19 mouse cellular contexts compared by ENCODE assay signal in genomic region chr17:25252643-25253042, GRCm38 (mm10). TPM values are rescaled to one million over a fixed set of nuclear protein-coding genes. Genes with fewer than 3 reads are reported as not detected.
DNase-seq lines count a peak whose midpoint lies in the region; ATAC-seq and TF ChIP-seq lines count a peak whose summit lies in the region.
"Had no signal": no experiment of that assay in that cellular context is flagged by ENCODE, and none has a peak within 500 bp of the region (broad histone marks: within the 10 kb centered on the region; RNA-seq: fewer than 3 reads in every experiment).

No protein-coding gene starts in this region.

- 0 out of 2 replicates have a peak, but pooled peaks have one; percentile 55 for ATAC-seq in forebrain, embryonic 15.5 days (replicated peaks)
- peak; percentile 42 for ATAC-seq in hindbrain, postnatal 0 days
- ATAC-seq in neural tube, embryonic 14.5 days (ENCODE audit: low read depth): peak; percentile 59; the same call in 1 of the 2 replicates
- no peak for ATAC-seq in kidney, embryonic 14.5 days (ENCODE audit: low FRiP score, low TSS enrichment)
- no peak for ATAC-seq in stomach, postnatal 0 days (ENCODE audit: low FRiP score, low TSS enrichment)
- ATAC-seq: activated CD4-positive, CD25-positive, alpha-beta regulatory T cell, adult 4 months; intestine, embryonic 16.5 days had no signal

- H3K9ac ChIP-seq in forebrain, embryonic 15.5 days (replicated peaks): no peak overlapping the region
- H3K9ac ChIP-seq in hindbrain, postnatal 0 days (replicated peaks; ENCODE audit: low read length): no peak overlapping the region
- H3K9ac ChIP-seq in neural tube, embryonic 14.5 days (replicated peaks; ENCODE audit: low read depth, low read length): no peak overlapping the region
- no peak overlapping the region for H3K9ac ChIP-seq in kidney, embryonic 14.5 days (ENCODE audit: low read depth, low read length)
- H3K9ac ChIP-seq in stomach, postnatal 0 days (ENCODE audit: low read length): no peak overlapping the region
- H3K9ac ChIP-seq: limb, embryonic 15.5 days had no signal

- DNase-seq in brain, embryonic 14.5 days (ENCODE audit: low read depth): peak; percentile 91
- peak; percentile 77 for DNase-seq in hindbrain, postnatal 0 days (ENCODE audit: low spot score)
- no peak for DNase-seq in stomach, postnatal 0 days (ENCODE audit: low spot score)
- no peak for DNase-seq in spleen, postnatal 36 days (ENCODE audit: low spot score in 2 of 2)
- DNase-seq: cerebellum, adult 11 months; heart, adult 11 months; heart, postnatal 10 days; lung, adult 2 months; right cerebral cortex, adult 18-20 months; thymus, adult 18-20 months had no signal

- no peak for TF ChIP-seq EP300 in stomach, postnatal 0 days (optimal IDR thresholded peaks at IDR 0.05)

- H3K27me3 ChIP-seq in forebrain, embryonic 15.5 days: peaks cover 23% of the 10 kb centered on the region
- H3K27me3 ChIP-seq in hindbrain, postnatal 0 days (ENCODE audit: insufficient read depth, low read length): no peaks in the 10 kb centered on the region
- peaks cover 8% of the 10 kb centered on the region for H3K27me3 ChIP-seq in neural tube, embryonic 14.5 days (ENCODE audit: control insufficient read depth, insufficient read depth, low read length)
- peaks cover 21% of the 10 kb centered on the region for H3K27me3 ChIP-seq in kidney, embryonic 14.5 days (ENCODE audit: control insufficient read depth, insufficient read depth, low read length)
- H3K27me3 ChIP-seq in stomach, postnatal 0 days (ENCODE audit: control insufficient read depth, insufficient read depth, low read length): 0 out of 2 replicates have a peak, but pooled peaks cover 3% of the 10 kb centered on the region

- H3K36me3 ChIP-seq in forebrain, embryonic 15.5 days: no peaks in the 10 kb centered on the region
- no peaks in the 10 kb centered on the region for H3K36me3 ChIP-seq in hindbrain, postnatal 0 days (ENCODE audit: insufficient read depth, low read length)
- no peaks in the 10 kb centered on the region for H3K36me3 ChIP-seq in neural tube, embryonic 14.5 days (ENCODE audit: control insufficient read depth, insufficient read depth, low read length)
- no peaks in the 10 kb centered on the region for H3K36me3 ChIP-seq in kidney, embryonic 14.5 days (ENCODE audit: control insufficient read depth, insufficient read depth, low read length)
- no peaks in the 10 kb centered on the region for H3K36me3 ChIP-seq in stomach, postnatal 0 days (ENCODE audit: control insufficient read depth, insufficient read depth, low read length)
- H3K36me3 ChIP-seq: limb, embryonic 15.5 days had no signal

- TF ChIP-seq CTCF in brain, embryonic 14.5 days (IDR thresholded peaks at IDR 0.05; ENCODE audit: borderline replicate concordance, extremely low read depth, insufficient read depth, insufficient read length): no peak
- TF ChIP-seq CTCF in hindbrain, postnatal 0 days (IDR thresholded peaks at IDR 0.05; ENCODE audit: low read depth): no peak
- no peak for TF ChIP-seq CTCF in stomach, postnatal 0 days (IDR thresholded peaks at IDR 0.05; ENCODE audit: low read depth)

- H3K4me3 ChIP-seq in forebrain, embryonic 15.5 days: no peak overlapping the region
- H3K4me3 ChIP-seq in hindbrain, postnatal 0 days (ENCODE audit: low read length): no peak overlapping the region
- H3K4me3 ChIP-seq in neural tube, embryonic 14.5 days (ENCODE audit: low read depth, low read length): no peak overlapping the region
- H3K4me3 ChIP-seq in kidney, embryonic 14.5 days (ENCODE audit: low read length): no peak overlapping the region
- H3K4me3 ChIP-seq in stomach, postnatal 0 days (ENCODE audit: low read depth, low read length): no peak overlapping the region
- H3K4me3 ChIP-seq: limb, embryonic 15.5 days had no signal

- H3K4me2 ChIP-seq in forebrain, embryonic 15.5 days (replicated peaks): no peak overlapping the region
- H3K4me2 ChIP-seq in hindbrain, postnatal 0 days (ENCODE audit: low read depth, low read length): no peak overlapping the region
- no peak overlapping the region for H3K4me2 ChIP-seq in neural tube, embryonic 14.5 days (ENCODE audit: low read depth, low read length)
- no peak overlapping the region for H3K4me2 ChIP-seq in kidney, embryonic 14.5 days (replicated peaks; ENCODE audit: low read depth, low read length)
- H3K4me2 ChIP-seq in stomach, postnatal 0 days (replicated peaks; ENCODE audit: low read depth): no peak overlapping the region
- H3K4me2 ChIP-seq: limb, embryonic 15.5 days had no signal

- TF ChIP-seq POLR2A in brain, embryonic 14.5 days (IDR thresholded peaks at IDR 0.05; ENCODE audit: borderline replicate concordance, extremely low read depth, insufficient read depth, insufficient read length, poor library complexity, severe bottlenecking): no peak

- peak overlapping the region; percentile 75 for H3K27ac ChIP-seq in forebrain, embryonic 15.5 days (replicated peaks)
- peak overlapping the region; percentile 62 for H3K27ac ChIP-seq in hindbrain, postnatal 0 days
- H3K27ac ChIP-seq in neural tube, embryonic 14.5 days (ENCODE audit: low read depth, low read length): peak overlapping the region; percentile 23; the same call in 1 of the 2 replicates
- no peak overlapping the region for H3K27ac ChIP-seq in kidney, embryonic 14.5 days (ENCODE audit: low read depth, low read length)
- no peak overlapping the region for H3K27ac ChIP-seq in stomach, postnatal 0 days (replicated peaks)
- H3K27ac ChIP-seq: limb, embryonic 15.5 days; macrophage had no signal

- 27% methylated on average over 3 of the region's 3 CpGs for WGBS in forebrain, embryonic 15.5 days
- WGBS in hindbrain, postnatal 0 days: 18% methylated on average over 3 of the region's 3 CpGs
- WGBS in neural tube, embryonic 14.5 days: 27% methylated on average over 3 of the region's 3 CpGs
- WGBS in kidney, embryonic 14.5 days: 52% methylated on average over 3 of the region's 3 CpGs
- WGBS in stomach, postnatal 0 days: 42% methylated on average over 3 of the region's 3 CpGs

- H3K4me1 ChIP-seq in forebrain, embryonic 15.5 days: peaks cover 19% of the 10 kb centered on the region
- H3K4me1 ChIP-seq in hindbrain, postnatal 0 days (ENCODE audit: insufficient read depth, low read length): peaks cover 24% of the 10 kb centered on the region
- H3K4me1 ChIP-seq in neural tube, embryonic 14.5 days (ENCODE audit: control insufficient read depth, insufficient read depth, low read length): peaks cover 24% of the 10 kb centered on the region
- H3K4me1 ChIP-seq in kidney, embryonic 14.5 days (ENCODE audit: control insufficient read depth, insufficient read depth, low read length): peaks cover 9% of the 10 kb centered on the region
- 0 out of 2 replicates have a peak, but pooled peaks cover 3% of the 10 kb centered on the region for H3K4me1 ChIP-seq in stomach, postnatal 0 days (replicated peaks; ENCODE audit: control insufficient read depth, insufficient read depth)

- no peaks in the 10 kb centered on the region for H3K9me3 ChIP-seq in forebrain, embryonic 15.5 days
- H3K9me3 ChIP-seq in hindbrain, postnatal 0 days (ENCODE audit: low read length): no peaks in the 10 kb centered on the region
- no peaks in the 10 kb centered on the region for H3K9me3 ChIP-seq in neural tube, embryonic 14.5 days (ENCODE audit: control insufficient read depth, low read length)
- no peaks in the 10 kb centered on the region for H3K9me3 ChIP-seq in kidney, embryonic 14.5 days (ENCODE audit: control insufficient read depth, low read length)
- H3K9me3 ChIP-seq in stomach, postnatal 0 days (ENCODE audit: control insufficient read depth, low read length): no peaks in the 10 kb centered on the region
- H3K9me3 ChIP-seq: limb, embryonic 15.5 days had no signal

RNA-seq across cellular contexts. Expression of gene Baiap3, which starts 3.5 kb away (rescaled TPM):
- 15.6 and 16.6 TPM in 2 replicates for polyA plus RNA-seq in brain, embryonic 14.5 days (2012; rRNA removed)
- polyA plus RNA-seq in forebrain, embryonic 15.5 days (2015; fragmentation: Nextera tagmentation; extraction: Ambion mirVana): 7.2 and 10.1 TPM in 2 replicates
- total RNA-seq in hindbrain, postnatal 0 days (2014; rRNA removed): 64.0 and 79.3 TPM in 2 replicates
- polyA plus RNA-seq in hindbrain, postnatal 0 days (2015; fragmentation: Nextera tagmentation; extraction: Ambion mirVana): 27.3 and 27.8 TPM in 2 replicates
- 5.8 and 7.1 TPM in 2 replicates for polyA plus RNA-seq in neural tube, embryonic 14.5 days (2014; fragmentation: Nextera tagmentation; extraction: Ambion mirVana)
- polyA plus RNA-seq in kidney, embryonic 14.5 days (2014; fragmentation: Nextera tagmentation; extraction: Ambion mirVana): 0.76 and 1.9 TPM in 2 replicates
- polyA plus RNA-seq in stomach, postnatal 0 days (2015; fragmentation: Nextera tagmentation; extraction: Ambion mirVana): 1.2 and 1.3 TPM in 2 replicates
- polyA plus RNA-seq: macrophage had no signal

RNA-seq across cellular contexts. Expression of gene Tsr3, which starts 12.7 kb away (rescaled TPM):
- polyA plus RNA-seq in brain, embryonic 14.5 days (2012; rRNA removed): 40.8 and 54.0 TPM in 2 replicates
- polyA plus RNA-seq in forebrain, embryonic 15.5 days (2015; fragmentation: Nextera tagmentation; extraction: Ambion mirVana): 66.2 and 69.2 TPM in 2 replicates
- total RNA-seq in hindbrain, postnatal 0 days (2014; rRNA removed): 42.6 and 43.5 TPM in 2 replicates
- polyA plus RNA-seq in hindbrain, postnatal 0 days (2015; fragmentation: Nextera tagmentation; extraction: Ambion mirVana): 65.3 and 70.7 TPM in 2 replicates
- 56.4 and 57.1 TPM in 2 replicates for polyA plus RNA-seq in neural tube, embryonic 14.5 days (2014; fragmentation: Nextera tagmentation; extraction: Ambion mirVana)
- 48.9 and 51.4 TPM in 2 replicates for polyA plus RNA-seq in kidney, embryonic 14.5 days (2014; fragmentation: Nextera tagmentation; extraction: Ambion mirVana)
- polyA plus RNA-seq in stomach, postnatal 0 days (2015; fragmentation: Nextera tagmentation; extraction: Ambion mirVana): 31.3 and 33.7 TPM in 2 replicates

RNA-seq across cellular contexts. Expression of gene Gnptg, which starts 12.7 kb away (rescaled TPM):
- 75.1 and 108 TPM in 2 replicates for polyA plus RNA-seq in brain, embryonic 14.5 days (2012; rRNA removed)
- polyA plus RNA-seq in forebrain, embryonic 15.5 days (2015; fragmentation: Nextera tagmentation; extraction: Ambion mirVana): 85.5 and 85.7 TPM in 2 replicates
- total RNA-seq in hindbrain, postnatal 0 days (2014; rRNA removed): 87.5 and 89.2 TPM in 2 replicates
- polyA plus RNA-seq in hindbrain, postnatal 0 days (2015; fragmentation: Nextera tagmentation; extraction: Ambion mirVana): 128 and 129 TPM in 2 replicates
- polyA plus RNA-seq in neural tube, embryonic 14.5 days (2014; fragmentation: Nextera tagmentation; extraction: Ambion mirVana): 88.4 and 110 TPM in 2 replicates
- polyA plus RNA-seq in kidney, embryonic 14.5 days (2014; fragmentation: Nextera tagmentation; extraction: Ambion mirVana): 33.8 and 41.5 TPM in 2 replicates
- polyA plus RNA-seq in stomach, postnatal 0 days (2015; fragmentation: Nextera tagmentation; extraction: Ambion mirVana): 36.0 and 39.3 TPM in 2 replicates

RNA-seq across cellular contexts. Expression of gene Ube2i, which starts 21.8 kb away (rescaled TPM):
- polyA plus RNA-seq in brain, embryonic 14.5 days (2012; rRNA removed): 481 and 573 TPM in 2 replicates
- 680 and 683 TPM in 2 replicates for polyA plus RNA-seq in forebrain, embryonic 15.5 days (2015; fragmentation: Nextera tagmentation; extraction: Ambion mirVana)
- 340 and 377 TPM in 2 replicates for total RNA-seq in hindbrain, postnatal 0 days (2014; rRNA removed)
- 372 and 390 TPM in 2 replicates for polyA plus RNA-seq in hindbrain, postnatal 0 days (2015; fragmentation: Nextera tagmentation; extraction: Ambion mirVana)
- 405 and 444 TPM in 2 replicates for polyA plus RNA-seq in neural tube, embryonic 14.5 days (2014; fragmentation: Nextera tagmentation; extraction: Ambion mirVana)
- polyA plus RNA-seq in kidney, embryonic 14.5 days (2014; fragmentation: Nextera tagmentation; extraction: Ambion mirVana): 675 and 744 TPM in 2 replicates
- 308 and 318 TPM in 2 replicates for polyA plus RNA-seq in stomach, postnatal 0 days (2015; fragmentation: Nextera tagmentation; extraction: Ambion mirVana)

RNA-seq across cellular contexts. Expression of gene Prss34, which starts 45.6 kb away (rescaled TPM):
- polyA plus RNA-seq in brain, embryonic 14.5 days (2012; rRNA removed): 0.08 and 0.19 TPM in 2 replicates
- polyA plus RNA-seq in forebrain, embryonic 15.5 days (2015; fragmentation: Nextera tagmentation; extraction: Ambion mirVana): 0.18 TPM in 1 of 2 replicates, not detected in the other
- total RNA-seq in hindbrain, postnatal 0 days (2014; rRNA removed): not detected in 2 replicates
- polyA plus RNA-seq in hindbrain, postnatal 0 days (2015; fragmentation: Nextera tagmentation; extraction: Ambion mirVana): not detected in 2 replicates
- polyA plus RNA-seq in neural tube, embryonic 14.5 days (2014; fragmentation: Nextera tagmentation; extraction: Ambion mirVana): not detected in 2 replicates
- polyA plus RNA-seq in kidney, embryonic 14.5 days (2014; fragmentation: Nextera tagmentation; extraction: Ambion mirVana): not detected in 2 replicates
- polyA plus RNA-seq in stomach, postnatal 0 days (2015; fragmentation: Nextera tagmentation; extraction: Ambion mirVana): 0.50 and 0.52 TPM in 2 replicates
- total RNA-seq: left cerebral cortex, adult 8-10 months had no signal
- polyA plus RNA-seq: activated CD4-positive, CD25-positive, alpha-beta regulatory T cell, adult 4 months; large intestine, adult 2 months had no signal

Comparison
In these comparisons a context has a peak if more than half of its experiments do, and no peak if none do; other contexts are left out.
1. DNase-seq: peak in brain, embryonic 14.5 days (single experiment) and hindbrain, postnatal 0 days (single experiment); none in stomach, postnatal 0 days (single experiment) and spleen, postnatal 36 days (0 of 2).
2. ATAC-seq: peak in forebrain, embryonic 15.5 days (single experiment), hindbrain, postnatal 0 days (single experiment) and neural tube, embryonic 14.5 days (single experiment); none in kidney, embryonic 14.5 days (single experiment) and stomach, postnatal 0 days (single experiment).
3. H3K27ac ChIP-seq: peak in forebrain, embryonic 15.5 days (single experiment), hindbrain, postnatal 0 days (single experiment) and neural tube, embryonic 14.5 days (single experiment); none in kidney, embryonic 14.5 days (single experiment) and stomach, postnatal 0 days (single experiment).